Mouse (Mus musculus): Measurements from ENCODE around the gene Sel1l.

Sel1l gene

GRCm38 (mm10) chr12:91778211-91779003 is 70.5 kb downstream of the Sel1l start:
- DNase-seq (ENCODE audit: low read depth, low spot score), result peak; percentile 29

- DNase-seq (ENCODE audit: low read depth, low spot score), result no peak
Observed at GRCm38 (mm10) chr12:91776342-91776741, 72.6 kb downstream of the Sel1l start.

- no peak for DNase-seq (ENCODE audit: low read depth, low spot score)
Observed at GRCm38 (mm10) chr12:91774811-91775284, 74.1 kb downstream of the Sel1l start.

GRCm38 (mm10) chr12:91768871-91769270 is 80.1 kb downstream of the Sel1l start:
- no peak for DNase-seq (ENCODE audit: low read depth, low spot score)

GRCm38 (mm10) chr12:91768176-91768575 is 80.8 kb downstream of the Sel1l start:
- no peak for DNase-seq (ENCODE audit: low read depth, low spot score)

- peak; percentile 74 for DNase-seq (ENCODE audit: low read depth, low spot score)
Observed at GRCm38 (mm10) chr12:91766338-91767107, 82.4 kb downstream of the Sel1l start.

- peak; percentile 73 for DNase-seq (ENCODE audit: low read depth, low spot score)
Observed at GRCm38 (mm10) chr12:91765504-91765903, 83.5 kb downstream of the Sel1l start.

GRCm38 (mm10) chr12:91765054-91765453 is 83.9 kb downstream of the Sel1l start:
- DNase-seq (ENCODE audit: low read depth, low spot score), result peak; percentile 25

- DNase-seq (ENCODE audit: low read depth, low spot score), result no peak
Observed at GRCm38 (mm10) chr12:91764471-91764870, 84.5 kb downstream of the Sel1l start.

GRCm38 (mm10) chr12:91759836-91760235 is 89.1 kb downstream of the Sel1l start:
- no peak for DNase-seq (ENCODE audit: low read depth, low spot score)

- no peak for DNase-seq (ENCODE audit: low read depth, low spot score)
Observed at GRCm38 (mm10) chr12:91757854-91758562, 90.9 kb downstream of the Sel1l start.

- DNase-seq (ENCODE audit: low read depth, low spot score), result no peak
Observed at GRCm38 (mm10) chr12:91756562-91757166, 92.3 kb downstream of the Sel1l start.

All from CD4-positive, CD25-positive, alpha-beta regulatory T cell, adult 2 months (primary cell).